20 mouse cellular contexts compared by ENCODE assay signal in genomic region chr4:38224512-38224911, GRCm38 (mm10).
DNase-seq lines count a peak whose midpoint lies in the region; ATAC-seq and TF ChIP-seq lines count a peak whose summit lies in the region.
"Had no signal": no experiment of that assay in that cellular context is flagged by ENCODE, and none has a peak within 500 bp of the region (broad histone marks: within the 10 kb centered on the region; RNA-seq: fewer than 3 reads in every experiment).

No protein-coding gene starts in this region.

- H3K4me3 ChIP-seq in forebrain, embryonic 14.5 days (ENCODE audit: low read depth, low read length) = no peak overlapping the region
- no peak overlapping the region for H3K4me3 ChIP-seq in forebrain, embryonic 11.5 days (ENCODE audit: low read depth, low read length)
- no peak overlapping the region for H3K4me3 ChIP-seq in thymus, adult 2 months (ENCODE audit: control insufficient read depth, insufficient read depth, low read length)
- H3K4me3 ChIP-seq in kidney, embryonic 14.5 days (ENCODE audit: low read length) = no peak overlapping the region
- H3K4me3 ChIP-seq: embryonic facial prominence, embryonic 10.5 days; hindbrain, embryonic 15.5 days; left cerebral cortex, adult 2 months; limb, embryonic 13.5 days; midbrain, embryonic 15.5 days had no signal

- 64% methylated on average over 2 of the region's 2 CpGs for WGBS in forebrain, embryonic 14.5 days
- 82% methylated on average over 2 of the region's 2 CpGs for WGBS in forebrain, embryonic 11.5 days
- WGBS in thymus, adult 2 months = 88% methylated on average over 2 of the region's 2 CpGs
- WGBS in kidney, embryonic 14.5 days = 87% methylated on average over 2 of the region's 2 CpGs

- peak; percentile 73 for ATAC-seq in forebrain, embryonic 14.5 days
- no peak for ATAC-seq in forebrain, embryonic 11.5 days (replicated peaks; ENCODE audit: low FRiP score)
- no peak for ATAC-seq in kidney, embryonic 14.5 days (ENCODE audit: low FRiP score, low TSS enrichment)
- ATAC-seq: intestine, postnatal 0 days; midbrain, embryonic 15.5 days had no signal

- no peak for TF ChIP-seq POLR2A in thymus, adult 2 months (IDR thresholded peaks at IDR 0.05; ENCODE audit: control insufficient read depth, extremely low read depth, insufficient read depth, low read length, poor library complexity)

- H3K27me3 ChIP-seq in forebrain, embryonic 14.5 days (replicated peaks; ENCODE audit: control insufficient read depth, insufficient read depth, low read length) = no peaks in the 10 kb centered on the region
- no peaks in the 10 kb centered on the region for H3K27me3 ChIP-seq in forebrain, embryonic 11.5 days (ENCODE audit: control insufficient read depth, insufficient read depth, low read length)
- H3K27me3 ChIP-seq in thymus, adult 2 months (ENCODE audit: control insufficient read depth, insufficient read depth, low read length) = no peaks in the 10 kb centered on the region
- H3K27me3 ChIP-seq in kidney, embryonic 14.5 days (ENCODE audit: control insufficient read depth, insufficient read depth, low read length) = no peaks in the 10 kb centered on the region
- H3K27me3 ChIP-seq: hindbrain, embryonic 15.5 days; limb, embryonic 13.5 days; midbrain, embryonic 15.5 days had no signal

- H3K36me3 ChIP-seq in forebrain, embryonic 14.5 days (ENCODE audit: control insufficient read depth, insufficient read depth, low read length) = no peaks in the 10 kb centered on the region
- H3K36me3 ChIP-seq in forebrain, embryonic 11.5 days (ENCODE audit: control insufficient read depth, insufficient read depth, low read length) = no peaks in the 10 kb centered on the region
- no peaks in the 10 kb centered on the region for H3K36me3 ChIP-seq in thymus, adult 2 months (ENCODE audit: control insufficient read depth, insufficient read depth, low read length)
- H3K36me3 ChIP-seq in kidney, embryonic 14.5 days (ENCODE audit: control insufficient read depth, insufficient read depth, low read length) = no peaks in the 10 kb centered on the region
- H3K36me3 ChIP-seq: embryonic facial prominence, embryonic 10.5 days; hindbrain, embryonic 15.5 days; limb, embryonic 13.5 days; midbrain, embryonic 15.5 days had no signal

- no peak overlapping the region for H3K4me2 ChIP-seq in forebrain, embryonic 14.5 days (ENCODE audit: low read length)
- no peak overlapping the region for H3K4me2 ChIP-seq in forebrain, embryonic 11.5 days (ENCODE audit: low read depth, low read length, severe bottlenecking)
- no peak overlapping the region for H3K4me2 ChIP-seq in kidney, embryonic 14.5 days (replicated peaks; ENCODE audit: low read depth, low read length)
- H3K4me2 ChIP-seq: heart, embryonic 11.5 days; hindbrain, embryonic 15.5 days; limb, embryonic 13.5 days; midbrain, embryonic 15.5 days had no signal

- no peak overlapping the region for H3K27ac ChIP-seq in forebrain, embryonic 14.5 days (ENCODE audit: low read depth, low read length)
- H3K27ac ChIP-seq in forebrain, embryonic 11.5 days (ENCODE audit: low read depth, low read length) = no peak overlapping the region
- no peak overlapping the region for H3K27ac ChIP-seq in thymus, adult 2 months (ENCODE audit: control insufficient read depth, insufficient read depth, low read length)
- no peak overlapping the region for H3K27ac ChIP-seq in kidney, embryonic 14.5 days (ENCODE audit: low read depth, low read length)
- H3K27ac ChIP-seq: embryonic facial prominence, embryonic 10.5 days; hindbrain, embryonic 15.5 days; kidney, postnatal 0 days; left cerebral cortex, adult 2 months; limb, embryonic 13.5 days; liver, embryonic 14.5 days; midbrain, embryonic 15.5 days; stomach, postnatal 0 days had no signal

- no peaks in the 10 kb centered on the region for H3K9me3 ChIP-seq in forebrain, embryonic 14.5 days (replicated peaks; ENCODE audit: control insufficient read depth, low read length)
- H3K9me3 ChIP-seq in forebrain, embryonic 11.5 days (ENCODE audit: control insufficient read depth, low read length) = no peaks in the 10 kb centered on the region
- no peaks in the 10 kb centered on the region for H3K9me3 ChIP-seq in kidney, embryonic 14.5 days (ENCODE audit: control insufficient read depth, low read length)
- H3K9me3 ChIP-seq: embryonic facial prominence, embryonic 10.5 days; hindbrain, embryonic 15.5 days; limb, embryonic 13.5 days; midbrain, embryonic 15.5 days had no signal

- no peak overlapping the region for H3K9ac ChIP-seq in forebrain, embryonic 14.5 days (ENCODE audit: low read length)
- H3K9ac ChIP-seq in forebrain, embryonic 11.5 days (ENCODE audit: low read length) = no peak overlapping the region
- no peak overlapping the region for H3K9ac ChIP-seq in kidney, embryonic 14.5 days (ENCODE audit: low read depth, low read length)
- H3K9ac ChIP-seq: hindbrain, embryonic 15.5 days; limb, embryonic 13.5 days; liver, embryonic 14.5 days; midbrain, embryonic 15.5 days had no signal

- DNase-seq in forebrain, embryonic 14.5 days (ENCODE audit: low spot score) = peak; percentile 74
- no peak for DNase-seq in forebrain, embryonic 11.5 days (ENCODE audit: low spot score)
- peak; percentile 8 for DNase-seq in right cerebral cortex, postnatal 4 days
- no peak for DNase-seq in right cerebral cortex, postnatal 25 days
- peak; percentile 48 for DNase-seq in layer of hippocampus, adult 9-11 months
- DNase-seq in thymus, adult 2 months = no peak
- DNase-seq: cerebellum, adult 11 months; right cerebral cortex, postnatal 14 days; thymus, postnatal 36 days had no signal

- H3K4me1 ChIP-seq in forebrain, embryonic 14.5 days (ENCODE audit: control insufficient read depth, insufficient read depth, low read length) = no peaks in the 10 kb centered on the region
- no peaks in the 10 kb centered on the region for H3K4me1 ChIP-seq in forebrain, embryonic 11.5 days (replicated peaks; ENCODE audit: control insufficient read depth, insufficient read depth, low read length)
- H3K4me1 ChIP-seq in thymus, adult 2 months (replicated peaks; ENCODE audit: control insufficient read depth, insufficient read depth, low read length) = no peaks in the 10 kb centered on the region
- no peaks in the 10 kb centered on the region for H3K4me1 ChIP-seq in kidney, embryonic 14.5 days (ENCODE audit: control insufficient read depth, insufficient read depth, low read length)
- H3K4me1 ChIP-seq: embryonic facial prominence, embryonic 10.5 days; hindbrain, embryonic 15.5 days; limb, embryonic 13.5 days; midbrain, embryonic 15.5 days had no signal

- TF ChIP-seq CTCF in thymus, adult 2 months (IDR thresholded peaks at IDR 0.05; ENCODE audit: borderline replicate concordance, control insufficient read depth, extremely low read depth, insufficient read depth, low read length, poor library complexity) = no peak

Comparison
In these comparisons a context has a peak if more than half of its experiments do, and no peak if none do; other contexts are left out.
1. DNase-seq: peak in forebrain, embryonic 14.5 days (single experiment), right cerebral cortex, postnatal 4 days (single experiment) and layer of hippocampus, adult 9-11 months (single experiment); none in forebrain, embryonic 11.5 days (single experiment), right cerebral cortex, postnatal 25 days (single experiment) and thymus, adult 2 months (single experiment).